Mouse (Mus musculus) urinary bladder, adult 18-20 months (tissue): ENCODE results near the gene Bmp2k.
"Not testable (repeated sequence)": the region's sequence is repeated elsewhere in the genome, so short reads cannot be mapped to it uniquely, and the experiment has no call there.

ENCODE experiments used
- DNase-seq, 2 experiments: peaks; one replicate each; pipeline ENCODE4 v3.0.0; 2022; ENCODE audit warnings: low spot score in 2 of 2, mixed read lengths in 2 of 2

Gene Bmp2k

GRCm38 (mm10) chr5:97002336-97002735 is 4.8 kb downstream of the Bmp2k start:
- DNase-seq: no peak

GRCm38 (mm10) chr5:97002937-97003336 is 5.4 kb downstream of the Bmp2k start:
- no peak for DNase-seq

GRCm38 (mm10) chr5:97004178-97005030 is 6.9 kb downstream of the Bmp2k start:
- peak in 1 of 2 experiments; percentile 29 for DNase-seq

GRCm38 (mm10) chr5:97005891-97006290 is 8.4 kb downstream of the Bmp2k start:
- no peak for DNase-seq

GRCm38 (mm10) chr5:97006929-97007328 is 9.4 kb downstream of the Bmp2k start:
- DNase-seq: no peak

GRCm38 (mm10) chr5:97007496-97007895 is 10.0 kb downstream of the Bmp2k start:
- DNase-seq: no peak

- DNase-seq: not testable (repeated sequence)
Measured at GRCm38 (mm10) chr5:97009140-97009539, 11.7 kb downstream of the Bmp2k start.

- no peak for DNase-seq
Measured at GRCm38 (mm10) chr5:97009601-97010335, 12.3 kb downstream of the Bmp2k start.

GRCm38 (mm10) chr5:97015781-97016508 is 18.5 kb downstream of the Bmp2k start:
- DNase-seq: no peak

- DNase-seq: no peak
Measured at GRCm38 (mm10) chr5:97016842-97017577, 19.5 kb downstream of the Bmp2k start.

- no peak for DNase-seq
Measured at GRCm38 (mm10) chr5:97022305-97023278, 25.1 kb downstream of the Bmp2k start.

- no peak for DNase-seq
Measured at GRCm38 (mm10) chr5:97024834-97025233, 27.3 kb downstream of the Bmp2k start.

- DNase-seq: no peak
Measured at GRCm38 (mm10) chr5:97025650-97026049, 28.2 kb downstream of the Bmp2k start.

- DNase-seq: no peak
Measured at GRCm38 (mm10) chr5:97028004-97028403, 30.5 kb downstream of the Bmp2k start.

- DNase-seq: not testable (repeated sequence)
Measured at GRCm38 (mm10) chr5:97028840-97029239, 31.4 kb downstream of the Bmp2k start.

- DNase-seq: no peak
Measured at GRCm38 (mm10) chr5:97031771-97032170, 34.3 kb downstream of the Bmp2k start.

- DNase-seq: no peak
Measured at GRCm38 (mm10) chr5:97045260-97045659, 47.8 kb downstream of the Bmp2k start.

GRCm38 (mm10) chr5:97046680-97047079 is 49.2 kb downstream of the Bmp2k start:
- no peak for DNase-seq

GRCm38 (mm10) chr5:97048905-97049304 is 51.4 kb downstream of the Bmp2k start:
- DNase-seq: no peak

- DNase-seq: no peak
Measured at GRCm38 (mm10) chr5:97054166-97054565, 56.7 kb downstream of the Bmp2k start.
